Mouse (Mus musculus) heart, embryonic 16.5 days (tissue): ENCODE measurements around the gene Deaf1. TPM values are rescaled to one million over a fixed set of nuclear protein-coding genes. Genes with fewer than 3 reads are reported as not detected.

ENCODE experiments used
- ATAC-seq: fragments of 200-750 bp; cut with Nextera tagmentation; replicated peaks from 2 replicates; pipeline ENCODE4 v1.8.0; 2017; ENCODE audit warnings: moderate number of reproducible peaks; ENCODE audit not compliant: insufficient read depth, low FRiP score; ENCODE audit errors: extremely low read depth
- H3K27ac ChIP-seq: fragments of 300-500 bp; sonication (generic); 2 replicates; pipeline ENCODE4 v1.5.1; 2014; ENCODE audit warnings: mild to moderate bottlenecking, low read length, control low read depth, moderate library complexity
- H3K27me3 ChIP-seq: fragments of 300-500 bp; sonication (generic); 2 replicates; pipeline ENCODE4 v1.6.1; 2014; ENCODE audit warnings: low read length, mixed read lengths; ENCODE audit not compliant: control insufficient read depth, insufficient read depth
- H3K36me3 ChIP-seq: fragments of 300-500 bp; sonication (generic); 2 replicates; pipeline ENCODE4 v1.6.1; 2014; ENCODE audit not compliant: control insufficient read depth, insufficient read depth
- H3K4me1 ChIP-seq: fragments of 300-500 bp; sonication (generic); 2 replicates; pipeline ENCODE4 v1.6.1; 2014; ENCODE audit warnings: low read length, mixed read lengths; ENCODE audit not compliant: control insufficient read depth, insufficient read depth
- H3K4me2 ChIP-seq: fragments of 300-500 bp; sonication (generic); 2 replicates; pipeline ENCODE4 v1.6.1; 2014; ENCODE audit warnings: low read depth, mild to moderate bottlenecking, control low read depth, low read length
- H3K4me3 ChIP-seq: fragments of 300-500 bp; sonication (generic); 2 replicates; pipeline ENCODE4 v1.5.1; 2014; ENCODE audit warnings: mild to moderate bottlenecking, control low read depth, low read length
- H3K9ac ChIP-seq: fragments of 300-500 bp; sonication (generic); 2 replicates; pipeline ENCODE4 v1.6.1; 2014; ENCODE audit warnings: low read length, control low read depth
- H3K9me3 ChIP-seq: fragments of 300-500 bp; sonication (generic); replicated peaks from 2 replicates; pipeline ENCODE4 v1.6.1; 2016; ENCODE audit warnings: low read length; ENCODE audit not compliant: control insufficient read depth
- WGBS: fragments of 180-500 bp; shearing (Covaris S2); extraction: QIAGEN DNeasy Blood & Tissue Kit; methylation state at CpG from one replicate; pipeline ENCODE4 v1.1.7; 2014; 5-methylcytosine and 5-hydroxymethylcytosine counted together
- polyA plus RNA-seq: library from polyadenylated mRNA; unstranded; fragments of >200 nt; fragmentation: Nextera tagmentation; extraction: Ambion mirVana; gene quantifications from 2 replicates; pipeline ENCODE4 v1.2.1, GENCODE M21; 2015

Gene Deaf1
- 37.6 and 37.7 TPM in 2 replicates for polyA plus RNA-seq

DNA sequence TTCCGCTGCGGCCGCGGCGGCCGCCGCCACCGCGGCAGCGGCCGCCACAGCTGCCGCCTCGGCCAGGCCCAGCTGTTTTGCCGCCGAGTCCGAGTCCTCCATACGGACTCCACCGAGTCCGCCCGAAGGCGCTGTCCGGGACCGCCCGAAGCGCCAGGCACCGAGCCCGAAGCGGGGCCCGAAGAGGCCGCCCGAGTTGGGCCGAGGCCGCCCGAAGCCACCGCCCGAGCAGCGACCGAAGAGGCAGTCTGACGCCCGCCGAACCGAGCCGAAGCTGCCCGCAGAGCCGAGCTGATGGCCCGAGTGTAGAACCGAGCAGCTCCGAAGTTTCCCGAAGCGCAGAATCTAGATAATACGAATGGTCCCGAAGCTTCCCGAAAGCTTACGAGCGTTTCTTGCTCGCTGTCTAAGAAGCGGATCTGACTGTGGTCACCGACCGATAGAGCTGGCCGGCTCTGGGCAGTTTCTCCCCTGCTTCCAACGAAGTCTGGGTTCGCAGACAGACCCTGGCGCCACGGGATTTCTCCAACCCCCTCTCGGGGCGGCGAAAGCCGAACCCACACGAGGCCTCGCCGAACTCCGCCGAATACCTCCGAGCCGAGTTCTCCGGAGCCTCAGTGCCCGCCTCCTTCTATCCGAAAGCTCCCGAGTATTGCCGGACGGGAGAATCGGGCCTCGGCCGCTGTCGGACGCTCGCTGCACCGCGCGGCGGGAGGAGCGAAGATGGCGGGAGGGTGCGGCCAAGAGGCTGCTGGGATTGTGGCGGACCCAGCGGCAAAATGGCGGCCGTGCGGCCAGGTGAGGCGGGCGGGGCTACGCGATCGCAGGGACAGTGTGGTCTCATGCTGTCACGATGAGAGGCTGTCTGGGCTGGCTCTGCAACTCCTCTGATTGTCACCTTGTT lies at the start of gene Deaf1, which contains the start of gene Tmem80:
Deaf1 (minus strand) TSS at position 222 of the 904 bp plus-strand sequence.
Tmem80 (plus strand) TSS at position 271 of the 904 bp plus-strand sequence.
- Histone ChIP-seq H3K4me3 (peak within 1 kb of the TSS; percentile 79), H3K4me2 (peak within 1 kb of the TSS; percentile 85), H3K4me1 (peaks cover 16% of the 10 kb centered on the region), H3K9ac (peak within 1 kb of the TSS; percentile 92), H3K9me3 (no peaks in the 10 kb centered on the region), H3K27ac (peak within 1 kb of the TSS; percentile 99), H3K27me3 (no peaks in the 10 kb centered on the region), H3K36me3 (peaks cover 10% of the 10 kb centered on the region)
- WGBS: under 1% methylated on average over 105 of the region's 105 CpGs
- ATAC-seq: peak; percentile 95

DNA sequence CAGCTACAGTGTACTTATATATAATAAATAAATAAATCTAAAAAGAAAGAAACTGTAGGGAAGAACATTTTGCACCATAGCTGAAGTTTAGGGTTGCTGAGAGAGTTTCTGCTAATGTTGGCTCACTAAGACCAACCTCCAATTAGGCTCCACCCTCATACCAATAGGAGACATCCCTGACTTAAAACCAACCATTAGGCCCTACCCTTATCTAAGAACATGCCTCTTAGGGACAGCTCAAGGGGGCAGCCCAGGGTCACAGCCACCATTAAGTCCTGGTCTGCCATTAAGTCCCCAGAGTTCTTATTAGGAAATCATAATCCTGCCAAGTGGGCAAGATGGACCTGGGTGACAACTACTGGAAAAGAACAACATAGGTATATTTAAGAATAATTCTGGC lies 46.9 kb upstream of the Deaf1 start:
- Histone ChIP-seq H3K4me3 (no peak overlapping the region), H3K4me2 (no peak overlapping the region), H3K36me3 (no peaks in the 10 kb centered on the region), H3K27ac (no peak overlapping the region), H3K9ac (no peak overlapping the region), H3K27me3 (no peaks in the 10 kb centered on the region), H3K9me3 (no peaks in the 10 kb centered on the region), H3K4me1 (no peaks in the 10 kb centered on the region)
- ATAC-seq: no peak

DNA sequence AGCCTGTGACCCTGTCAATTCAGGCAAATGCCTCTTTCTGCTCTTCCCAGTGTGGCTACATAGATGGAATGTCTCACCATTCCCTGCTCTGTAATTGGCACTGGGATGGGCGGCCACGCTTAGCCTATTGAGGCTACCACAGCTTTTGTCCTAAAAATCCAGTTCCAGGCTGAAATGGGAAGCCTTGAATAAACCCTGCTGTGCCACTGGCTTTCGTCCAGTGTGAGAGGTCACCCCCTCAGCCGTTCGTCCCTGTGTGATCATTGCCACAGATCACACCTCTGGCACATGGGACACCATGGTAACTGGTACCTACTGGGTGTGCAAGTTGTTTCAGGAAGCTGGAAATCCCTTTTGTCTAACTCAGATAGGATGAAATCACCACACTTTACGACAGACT lies 46.1 kb upstream of the Deaf1 start:
- Histone ChIP-seq H3K4me1 (no peaks in the 10 kb centered on the region), H3K4me2 (no peak overlapping the region), H3K9ac (no peak overlapping the region), H3K27ac (no peak overlapping the region), H3K4me3 (no peak overlapping the region), H3K36me3 (no peaks in the 10 kb centered on the region), H3K27me3 (no peaks in the 10 kb centered on the region), H3K9me3 (no peaks in the 10 kb centered on the region)
- no peak for ATAC-seq
- 74% methylated on average over 6 of the region's 6 CpGs for WGBS

DNA sequence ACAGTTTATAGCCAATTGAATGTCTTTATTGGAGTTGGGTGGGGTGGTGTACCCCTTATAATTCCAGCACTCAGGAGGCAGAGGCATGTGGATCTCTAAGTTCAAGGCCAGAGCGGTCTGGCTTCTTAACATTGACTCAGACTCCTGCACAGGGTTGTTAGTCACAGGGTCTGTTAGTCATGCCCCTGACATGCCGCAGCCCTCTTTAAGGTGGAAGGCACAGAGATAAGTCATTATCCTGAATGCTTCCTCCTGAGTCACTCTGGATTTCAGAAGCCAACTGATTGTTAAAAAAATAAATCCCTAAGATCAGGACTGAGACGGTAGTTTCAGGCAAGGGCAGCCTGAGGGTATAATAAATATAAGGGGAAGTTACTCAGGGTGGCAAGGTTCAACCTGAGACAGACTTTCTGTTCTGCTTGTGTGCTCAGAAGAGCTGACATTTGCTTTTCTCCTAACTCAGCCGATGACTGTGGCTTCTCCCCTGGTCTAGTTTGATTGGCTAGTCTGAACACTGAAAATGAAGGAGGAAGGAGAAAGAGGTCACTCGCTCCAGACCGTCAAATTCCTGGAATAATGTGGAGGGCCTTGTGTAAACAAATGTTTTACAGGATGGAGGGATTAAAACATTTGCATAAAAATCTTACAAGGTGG lies 44.6 kb upstream of the Deaf1 start:
- no peaks in the 10 kb centered on the region; the same call in 1 of the 2 replicates for H3K9me3 ChIP-seq
- no peaks in the 10 kb centered on the region for H3K27me3 ChIP-seq
- no peak for ATAC-seq
- no peak overlapping the region for H3K27ac ChIP-seq
- no peaks in the 10 kb centered on the region for H3K36me3 ChIP-seq
- no peak overlapping the region for H3K4me2 ChIP-seq
- H3K4me1 ChIP-seq: no peaks in the 10 kb centered on the region
- no peak overlapping the region for H3K4me3 ChIP-seq
- 48% methylated on average over 6 of the region's 6 CpGs for WGBS
- H3K9ac ChIP-seq: no peak overlapping the region

GRCm38 (mm10) chr7:141369918-141370317 lies 42.4 kb upstream of the Deaf1 start:
- 65% methylated on average over 5 of the region's 5 CpGs for WGBS
- Histone ChIP-seq H3K4me3 (no peak overlapping the region), H3K27me3 (no peaks in the 10 kb centered on the region), H3K4me2 (no peak overlapping the region), H3K9me3 (no peaks in the 10 kb centered on the region; the same call in 1 of the 2 replicates), H3K4me1 (no peaks in the 10 kb centered on the region), H3K9ac (no peak overlapping the region), H3K36me3 (no peaks in the 10 kb centered on the region), H3K27ac (no peak overlapping the region)
- ATAC-seq: no peak

DNA sequence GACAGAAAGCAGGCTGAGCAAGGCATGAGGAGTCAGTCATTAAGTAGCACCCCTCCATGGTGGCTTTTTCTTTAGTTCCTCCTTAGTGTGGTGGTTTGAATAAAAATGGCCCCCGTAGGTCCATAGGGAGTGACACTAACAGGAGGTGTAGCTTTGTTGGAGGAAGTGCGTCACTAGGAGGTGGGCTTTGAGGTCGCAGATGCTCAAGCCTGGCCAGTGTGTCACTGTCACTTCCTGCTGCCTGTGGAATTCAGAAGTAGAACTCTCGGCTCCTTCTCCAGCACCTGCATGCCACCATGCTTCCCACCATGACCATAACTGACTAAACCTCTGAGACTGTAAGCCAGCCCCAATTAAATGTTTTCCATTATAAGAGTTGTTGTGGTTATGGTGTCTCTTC lies 39.9 kb upstream of the Deaf1 start:
- no peaks in the 10 kb centered on the region for H3K36me3 ChIP-seq
- H3K27ac ChIP-seq: no peak overlapping the region
- no peaks in the 10 kb centered on the region for H3K27me3 ChIP-seq
- no peak overlapping the region for H3K4me3 ChIP-seq
- H3K4me2 ChIP-seq: no peak overlapping the region
- no peak for ATAC-seq
- H3K9ac ChIP-seq: no peak overlapping the region
- no peaks in the 10 kb centered on the region; the same call in 1 of the 2 replicates for H3K9me3 ChIP-seq
- H3K4me1 ChIP-seq: no peaks in the 10 kb centered on the region
- WGBS: 79% methylated on average over 4 of the region's 4 CpGs

DNA sequence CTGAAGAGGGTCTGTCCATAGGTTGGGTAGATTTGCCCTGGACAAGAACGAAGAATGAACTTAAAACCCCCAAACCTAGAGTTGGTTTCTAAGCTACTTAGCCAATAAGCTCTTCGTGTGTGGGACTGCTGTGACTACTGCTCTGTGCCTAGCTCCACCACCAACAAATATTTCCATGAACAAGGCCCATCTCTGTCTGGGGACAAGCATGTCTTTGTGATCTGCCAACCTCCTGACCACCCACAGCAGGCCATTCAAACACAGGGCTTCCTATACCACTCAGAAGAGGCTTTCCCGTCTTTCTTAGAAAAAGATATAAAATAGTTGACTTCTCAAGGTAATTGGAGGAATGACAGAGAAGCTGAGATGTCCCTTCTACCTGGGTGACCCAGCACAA lies 37.6 kb upstream of the Deaf1 start:
- Histone ChIP-seq H3K4me1 (no peaks in the 10 kb centered on the region), H3K27me3 (peaks cover 4% of the 10 kb centered on the region; the same call in 1 of the 2 replicates), H3K27ac (no peak overlapping the region), H3K4me3 (no peak overlapping the region), H3K9me3 (no peaks in the 10 kb centered on the region; the same call in 1 of the 2 replicates), H3K36me3 (no peaks in the 10 kb centered on the region), H3K4me2 (no peak overlapping the region), H3K9ac (no peak overlapping the region)
- WGBS: 60% methylated on average over 3 of the region's 3 CpGs
- no peak for ATAC-seq

DNA sequence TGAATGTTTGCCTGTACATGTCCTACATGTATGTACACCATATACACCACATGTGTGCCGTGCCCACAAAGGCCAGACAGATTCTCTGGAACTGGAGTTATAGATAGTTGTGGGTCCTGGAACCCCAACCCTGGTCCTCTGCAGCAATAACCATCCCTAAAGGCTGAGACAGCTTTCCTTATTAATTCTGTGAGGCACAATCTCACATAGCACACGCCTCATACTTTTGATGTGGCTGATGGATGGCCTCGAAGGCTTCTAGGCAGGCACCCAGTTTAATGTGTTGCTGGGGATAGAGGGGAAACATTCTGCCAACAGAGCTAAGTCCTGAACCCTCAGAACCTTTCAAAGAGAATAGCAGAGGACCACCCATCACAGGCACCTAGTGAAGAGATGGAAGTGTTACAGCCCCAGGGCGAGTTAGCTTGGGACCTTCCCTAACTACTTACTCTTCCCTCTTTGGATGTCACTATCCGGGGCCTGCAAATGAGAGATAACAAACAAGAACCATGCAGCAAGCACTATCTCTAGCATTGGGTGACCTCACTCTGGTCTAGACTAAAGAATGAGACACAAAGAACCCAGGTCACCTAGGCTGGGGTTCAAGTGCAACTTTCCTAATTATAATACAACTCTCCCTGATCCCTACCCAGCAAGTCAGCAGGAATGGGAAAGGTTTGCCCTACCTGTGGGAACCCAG lies 37.0 kb upstream of the Deaf1 start:
- WGBS: 63% methylated on average over 5 of the region's 5 CpGs
- H3K27me3 ChIP-seq: peaks cover 4% of the 10 kb centered on the region; the same call in 1 of the 2 replicates
- ATAC-seq: no peak

More for the DNA sequence above, 37.0 kb upstream of the Deaf1 start:
- no peak overlapping the region for H3K9ac ChIP-seq
- H3K4me3 ChIP-seq: no peak overlapping the region
- H3K4me2 ChIP-seq: no peak overlapping the region
- H3K4me1 ChIP-seq: no peaks in the 10 kb centered on the region
- H3K36me3 ChIP-seq: no peaks in the 10 kb centered on the region
- H3K27ac ChIP-seq: no peak overlapping the region
- no peaks in the 10 kb centered on the region; the same call in 1 of the 2 replicates for H3K9me3 ChIP-seq
